Mouse (Mus musculus) spleen, adult 10 weeks (tissue): ENCODE measurements around the gene Marveld3. TPM values are rescaled to one million over a fixed set of nuclear protein-coding genes. Genes with fewer than 3 reads are reported as not detected.

ENCODE experiments used
- polyA plus RNA-seq: library from polyadenylated mRNA; stranded (reverse); fragments of 350-450 nt; fragmentation: Illumina TruSeq; extraction: RNeasy Lipid Tissue Mini Kit (QIAGEN cat#74804); gene quantifications from one replicate; pipeline ENCODE4 v1.2.3, GENCODE M21; 2015; ENCODE audit warnings: low replicate concordance; ENCODE audit not compliant: insufficient read depth

Marveld3 gene
- not detected for polyA plus RNA-seq

DNA sequence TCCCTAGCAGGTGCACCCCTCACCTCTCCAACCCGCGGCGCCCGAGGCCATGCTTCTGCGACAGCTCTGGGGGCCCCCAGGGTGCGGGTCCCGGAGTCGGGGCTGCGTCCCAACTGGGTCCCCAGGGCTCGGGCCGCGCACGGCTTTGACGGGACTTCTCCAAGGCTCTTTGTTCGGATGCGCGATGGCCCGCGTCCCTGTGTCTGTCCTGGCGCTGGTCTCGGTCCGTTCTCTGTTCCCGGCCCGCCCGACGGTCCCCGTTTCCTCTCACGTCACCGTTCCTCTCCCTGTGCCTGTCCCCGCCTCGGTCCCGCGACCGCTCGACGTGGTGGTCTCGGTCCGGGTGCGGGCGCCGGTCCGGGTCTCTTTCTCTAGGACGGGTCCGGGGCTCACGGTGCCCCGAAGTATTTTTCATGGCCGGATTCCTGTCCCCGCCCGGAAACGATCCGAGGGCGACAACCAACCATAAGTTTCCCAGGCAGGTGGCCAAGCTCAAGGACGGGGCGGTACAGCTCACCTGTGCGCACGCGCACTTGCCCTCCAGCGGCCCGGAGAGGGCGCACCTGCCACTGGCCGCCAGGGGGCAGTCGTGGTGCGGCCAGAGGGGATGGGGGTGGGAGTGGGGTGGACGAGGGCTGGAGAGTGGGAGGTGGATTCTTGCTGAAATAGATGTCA lies at the start of gene Marveld3:
TSS of gene Marveld3 (minus strand) at position 511 of the 675 bp plus-strand sequence.

DNA sequence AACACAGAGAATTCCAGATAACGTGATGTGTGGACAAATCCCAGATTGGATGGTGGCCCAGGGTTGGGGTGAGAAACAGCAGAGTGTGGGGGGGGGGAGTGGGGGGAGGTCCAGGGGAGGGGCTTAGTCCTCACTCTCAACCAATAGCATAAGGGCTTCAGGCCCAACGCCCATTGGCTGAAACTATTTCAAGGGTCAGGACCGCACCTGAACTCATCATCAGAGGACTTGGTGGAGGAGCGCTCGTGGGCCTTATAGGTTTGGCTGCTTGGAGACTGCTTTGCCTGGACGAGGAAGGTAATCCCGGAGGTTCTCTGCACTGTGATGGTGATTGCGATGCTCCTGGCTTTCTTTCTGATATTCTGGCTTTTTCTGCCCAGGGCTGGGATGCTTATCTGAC lies 28.2 kb upstream of the Marveld3 start, which contains the start of gene Tat:
TSS of gene Tat (plus strand) at position 214 of the 400 bp plus-strand sequence.

Other genes with a start within 250 kb of the Marveld3 start
- gene Atxn1l, start 224.5 kb downstream of the Marveld3 start, polyA plus RNA-seq: 21.4 TPM
- gene Ap1g1, start 183.6 kb downstream of the Marveld3 start, polyA plus RNA-seq: 115 TPM
- 11.9 TPM for gene Phlpp2, start 93.7 kb downstream of the Marveld3 start, polyA plus RNA-seq
- not detected for gene Tat, start 28.2 kb upstream of the Marveld3 start, polyA plus RNA-seq
- gene Chst4, start 77.5 kb upstream of the Marveld3 start, polyA plus RNA-seq: 0.30 TPM
- 0.61 TPM for gene Zfp612, start 117.5 kb upstream of the Marveld3 start, polyA plus RNA-seq
- not detected for gene Gm21964, start 139.0 kb upstream of the Marveld3 start, polyA plus RNA-seq
- gene Gm17720, start 140.6 kb upstream of the Marveld3 start, polyA plus RNA-seq: not detected
- gene Calb2, start 206.0 kb upstream of the Marveld3 start, polyA plus RNA-seq: not detected